Mouse (Mus musculus) left cerebral cortex, adult 8-10 months (tissue): ENCODE measurements around the gene Bud23. TPM values are rescaled to one million over a fixed set of nuclear protein-coding genes. Genes with fewer than 3 reads are reported as not detected.

Experiments
- DNase-seq, 2 experiments: peaks; one replicate each; pipeline ENCODE4 v3.0.0; 2022; ENCODE audit warnings: low spot score in 2 of 2
- total RNA-seq, 4 experiments: library from RNA; stranded (reverse); gene quantifications; 2 replicates each; pipeline ENCODE4 v1.2.4; 2022

The Bud23 gene
- total RNA-seq, 4 experiments from 2014 or later = 39.2 to 51.0 (median 47.5) TPM

DNA sequence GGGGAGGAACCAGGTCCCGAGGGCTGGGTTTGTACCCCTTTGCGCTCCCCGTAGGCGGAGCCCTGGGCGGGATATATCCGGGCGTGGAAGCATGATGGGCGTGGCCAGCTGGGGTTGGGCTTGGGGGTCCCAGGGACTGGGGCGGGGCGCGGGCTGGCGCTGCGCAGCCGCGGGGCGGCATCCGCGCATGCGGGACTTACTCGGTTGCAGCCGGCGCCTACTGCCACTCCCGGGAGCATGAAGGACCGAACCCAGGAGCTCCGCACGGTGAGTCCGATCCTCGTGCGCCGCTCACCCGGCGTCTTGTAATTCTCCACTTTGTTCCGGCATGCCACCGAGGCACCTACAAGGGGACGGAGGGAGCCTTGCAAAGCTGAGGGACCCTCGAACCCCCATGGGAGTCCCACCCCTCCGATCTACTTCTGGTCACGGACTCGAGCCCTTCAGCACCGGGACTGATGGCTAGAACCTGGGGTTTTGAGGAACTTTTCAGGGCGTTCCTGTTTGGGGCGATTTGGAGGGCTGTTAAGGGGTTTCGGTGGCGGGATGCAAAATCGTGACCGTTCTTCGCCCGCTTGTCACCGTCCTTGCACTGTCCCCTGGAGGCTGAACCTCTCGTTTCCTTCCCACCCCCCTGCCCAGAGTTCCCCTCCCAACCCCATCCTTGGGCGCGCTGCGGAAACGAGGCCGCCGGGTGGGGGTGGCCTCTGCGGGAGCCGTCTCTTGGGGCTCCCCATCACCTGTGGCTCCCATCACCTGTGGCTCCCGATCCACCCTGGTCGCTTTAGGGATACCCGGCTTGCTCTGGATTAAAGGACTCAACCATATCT is 41.2 kb downstream of the Bud23 start, which contains the start of gene Stx1a:
TSS of gene Stx1a (plus strand) at position 139 of the 830 bp plus-strand sequence.
- peak; percentile 69 to 87 for DNase-seq

DNA sequence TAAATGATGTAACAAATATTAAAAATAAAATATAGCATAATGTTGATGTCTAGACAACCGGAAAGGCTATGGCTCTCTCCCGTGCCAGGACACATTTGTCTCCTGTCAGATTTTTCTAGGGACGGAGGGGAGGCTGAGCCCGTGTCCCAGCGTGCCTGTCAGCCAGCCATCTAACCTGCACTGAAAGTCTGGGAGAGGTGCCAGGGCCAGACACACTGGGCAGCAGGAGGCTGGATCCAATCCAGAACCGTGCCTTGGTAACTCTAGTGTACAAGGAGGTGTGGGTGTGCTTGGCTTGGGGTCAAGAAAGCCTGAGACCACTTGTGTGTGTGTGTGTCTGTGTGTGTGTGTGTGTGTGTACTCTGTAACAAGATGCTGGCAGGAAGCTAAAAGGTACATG is 42.9 kb downstream of the Bud23 start:
- DNase-seq = peak in 1 of 2 experiments; percentile 27

DNA sequence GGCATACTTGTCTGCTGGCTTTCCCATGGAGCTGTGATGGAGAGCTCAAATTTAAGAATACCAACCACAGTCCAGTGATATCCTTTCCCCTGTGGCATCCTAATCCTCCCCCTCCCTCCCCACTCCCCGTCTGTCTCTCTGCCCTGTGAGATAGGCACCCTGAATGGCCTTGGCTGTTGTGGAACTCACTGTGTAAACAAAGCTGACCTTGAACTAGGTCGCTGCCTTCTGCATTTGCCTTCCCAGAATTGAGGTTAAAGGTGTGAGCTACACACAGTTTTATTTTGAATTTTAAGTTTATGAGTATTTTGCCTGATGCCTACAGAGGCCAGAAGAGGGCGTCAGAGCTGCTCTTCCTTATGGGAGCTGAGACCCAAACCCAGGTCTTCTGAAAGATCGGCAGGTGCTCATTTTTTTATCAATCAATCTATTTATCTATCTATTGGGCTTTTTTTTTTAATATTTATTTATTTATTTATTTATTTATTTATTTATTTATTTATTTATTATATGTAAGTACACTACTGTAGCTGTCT is 48.5 kb downstream of the Bud23 start:
- no peak for DNase-seq

DNA sequence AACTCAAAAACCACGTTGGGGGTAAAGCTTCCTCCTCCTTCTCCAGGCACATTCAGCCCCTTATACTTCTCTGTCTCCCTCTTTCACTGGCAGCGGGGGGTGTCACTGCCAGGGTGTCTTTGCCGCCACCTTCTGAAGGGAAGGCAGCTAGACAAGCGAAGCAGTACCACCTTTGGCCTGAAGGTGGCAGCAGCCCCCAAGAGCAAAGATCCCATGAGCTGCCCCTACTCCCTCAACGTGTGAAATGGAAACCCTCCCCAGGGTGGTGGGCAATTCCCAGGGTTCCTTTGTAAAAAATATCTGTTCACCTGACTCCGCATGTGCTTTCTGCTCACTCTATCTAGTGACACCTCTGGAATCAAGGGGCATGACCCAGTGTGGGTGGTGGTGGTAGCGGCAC is 49.3 kb downstream of the Bud23 start:
- DNase-seq = peak in 1 of 2 experiments; percentile 97

DNA sequence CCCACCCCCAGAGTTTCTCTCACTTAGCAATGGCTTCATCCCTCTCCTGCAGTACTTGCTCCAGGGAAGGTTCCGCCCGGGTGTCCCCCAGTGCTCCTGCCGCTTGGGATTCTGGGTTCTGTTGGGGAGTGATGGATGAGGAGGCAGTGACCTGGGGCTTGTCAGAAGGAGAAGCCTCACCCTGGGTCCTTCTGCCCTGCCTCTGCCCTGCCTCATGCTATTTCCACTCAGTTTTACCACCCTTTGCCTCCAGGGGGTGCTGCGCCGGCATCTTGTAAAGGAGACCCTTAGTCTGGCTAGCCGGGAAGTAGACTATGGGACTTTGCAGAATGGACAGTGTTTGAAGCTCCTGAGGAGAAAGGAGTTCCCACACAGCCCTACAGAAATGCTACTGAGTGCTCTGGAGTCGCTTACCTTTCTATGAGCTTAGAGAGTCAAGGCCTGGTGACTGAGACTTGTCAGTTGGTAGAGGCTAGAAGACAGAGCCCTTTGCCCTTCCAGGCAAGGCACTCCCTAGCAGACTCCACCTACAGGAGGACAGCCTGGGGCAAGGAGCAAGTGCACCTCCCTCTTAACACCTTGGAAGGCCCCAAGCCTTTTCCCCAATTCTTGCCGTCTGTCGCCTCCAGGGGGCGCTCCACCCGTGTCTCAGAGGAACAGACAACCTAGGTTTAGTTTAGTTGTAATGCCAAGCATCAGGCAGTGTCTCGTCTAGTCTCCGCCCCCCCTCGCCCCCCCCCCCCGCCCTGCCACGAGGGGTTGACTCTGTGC is 51.9 kb downstream of the Bud23 start:
- DNase-seq = peak in 1 of 2 experiments; percentile 74

DNA sequence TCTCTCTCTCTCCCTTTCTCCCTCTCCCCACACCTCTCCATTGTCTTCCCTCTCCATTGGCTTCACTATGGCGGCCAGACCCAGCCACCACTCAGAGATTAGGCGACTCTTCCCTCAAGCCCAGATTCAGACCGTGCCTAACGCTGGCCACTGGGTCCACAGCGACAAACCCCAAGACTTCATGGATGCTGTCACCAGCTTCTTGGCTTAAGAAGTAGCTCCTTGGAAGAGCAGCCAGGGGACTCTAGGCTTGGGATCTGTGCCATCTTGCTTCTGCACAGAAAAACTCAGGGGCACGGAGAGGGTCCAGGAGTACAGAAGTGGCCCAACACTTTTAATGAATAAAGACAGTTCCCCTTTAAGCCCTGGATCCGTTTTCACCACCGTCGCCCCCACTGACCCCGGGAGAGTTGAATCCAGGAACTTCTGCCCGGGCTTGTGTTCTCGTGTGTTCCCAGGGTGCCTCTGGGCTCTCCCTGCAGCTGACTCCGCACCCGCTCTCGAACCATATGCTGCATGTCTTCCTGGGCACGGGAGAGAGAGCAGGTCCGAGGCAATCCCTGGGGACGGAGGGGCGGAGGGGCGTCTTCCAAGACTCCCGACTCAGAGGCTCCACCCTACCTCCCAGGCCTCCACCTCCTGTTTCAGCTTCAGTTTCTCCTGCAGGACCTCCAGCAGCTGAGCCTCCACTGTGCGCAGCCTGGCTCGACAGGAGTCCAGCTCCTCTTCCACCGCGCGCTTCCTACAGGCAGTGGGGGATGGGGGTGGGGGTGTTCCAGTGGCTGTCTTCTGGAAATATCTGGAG is 52.7 kb downstream of the Bud23 start:
- no peak for DNase-seq

DNA sequence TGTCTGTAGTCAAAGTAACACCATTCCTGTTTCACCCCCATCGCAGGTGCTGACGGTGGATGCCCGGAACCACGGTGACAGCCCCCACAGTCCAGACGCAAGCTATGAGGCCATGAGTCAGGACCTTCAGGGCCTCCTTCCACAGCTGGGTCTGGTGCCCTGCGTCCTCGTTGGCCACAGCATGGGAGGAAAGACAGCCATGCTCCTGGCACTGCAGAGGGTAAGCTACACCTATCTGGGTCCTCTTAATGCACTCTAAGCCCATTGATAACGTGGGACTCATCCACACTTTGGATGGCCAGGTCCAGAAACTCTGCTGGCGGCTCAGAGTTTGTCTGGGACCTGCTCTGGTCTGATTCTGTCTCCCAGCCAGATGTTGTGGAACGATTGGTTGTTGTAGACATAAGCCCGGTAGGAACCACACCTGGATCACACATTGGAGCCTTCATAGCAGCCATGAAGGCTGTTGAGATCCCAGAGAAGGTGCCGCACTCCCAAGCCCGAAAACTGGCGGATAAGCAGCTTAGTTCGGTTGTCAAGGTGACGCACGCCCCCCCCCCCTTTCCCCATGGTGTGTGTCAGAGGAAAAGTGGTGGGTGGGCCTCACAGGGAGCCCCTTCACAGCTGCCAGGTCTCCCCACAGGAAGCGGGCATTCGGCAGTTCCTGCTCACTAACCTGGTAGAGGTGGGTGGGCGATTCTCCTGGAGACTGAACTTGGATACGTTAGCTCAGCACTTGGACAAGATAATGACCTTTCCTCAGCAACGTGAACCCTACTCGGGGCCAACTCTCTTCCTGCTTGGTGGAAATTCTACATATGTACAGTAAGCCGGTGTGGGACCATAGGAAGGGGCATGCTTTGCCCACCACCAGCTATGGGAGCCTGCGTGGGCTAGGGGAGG is 53.7 kb downstream of the Bud23 start:
- no peak for DNase-seq

DNA sequence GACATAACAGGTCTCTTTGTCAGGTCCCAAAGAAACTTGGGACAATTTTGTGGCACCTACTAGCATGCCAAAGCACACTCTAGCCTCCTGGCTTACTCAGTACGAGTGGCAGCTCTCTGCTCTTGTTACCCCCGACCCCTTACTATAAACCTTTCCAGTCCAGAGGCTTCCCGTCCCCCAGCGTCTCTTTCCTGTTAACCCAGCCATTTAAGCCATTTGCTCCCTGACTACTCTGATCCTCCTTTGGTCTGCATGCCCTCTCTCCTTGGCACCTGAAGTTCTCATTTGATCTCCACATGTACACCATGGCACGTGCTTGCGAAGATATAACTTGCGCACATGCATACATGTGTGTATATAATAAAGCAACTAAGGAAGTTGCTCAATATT is 54.4 kb downstream of the Bud23 start:
- no peak for DNase-seq

DNA sequence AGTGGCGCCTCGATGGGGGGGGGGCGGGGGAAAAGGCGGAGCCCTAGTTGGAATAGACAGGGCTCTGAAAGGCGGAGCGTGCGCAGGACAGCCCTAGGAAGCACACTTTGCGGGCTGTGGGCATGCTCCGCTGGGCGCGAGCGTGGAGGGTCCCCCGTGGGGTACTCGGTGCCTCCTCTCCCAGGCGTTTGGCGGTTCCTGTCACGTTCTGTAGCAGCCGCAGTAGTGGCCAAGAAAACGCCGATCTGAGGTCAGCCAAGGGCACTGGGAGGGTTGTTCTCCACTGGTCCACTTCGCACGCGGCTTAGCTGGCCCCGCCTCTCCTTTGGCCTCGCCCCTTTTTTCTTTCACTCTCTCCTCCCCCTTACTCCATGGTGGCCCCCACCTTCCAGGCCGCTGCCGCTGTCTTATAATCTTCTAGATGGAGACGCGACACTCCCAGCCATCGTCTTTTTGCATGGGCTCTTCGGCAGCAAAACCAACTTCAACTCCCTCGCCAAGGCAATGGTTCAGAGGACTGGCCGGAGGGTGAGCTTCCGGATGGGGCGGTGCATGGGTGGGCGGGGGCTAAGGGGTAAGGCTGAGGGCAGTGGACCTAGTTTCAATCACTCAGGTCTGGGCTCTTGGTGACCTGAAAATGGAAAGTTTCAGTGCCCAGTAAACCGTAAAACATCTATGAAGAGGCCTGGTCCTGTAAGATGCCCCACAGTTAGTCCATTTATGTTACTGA is 55.0 kb downstream of the Bud23 start:
- peak; percentile 80 to 87 for DNase-seq

DNA sequence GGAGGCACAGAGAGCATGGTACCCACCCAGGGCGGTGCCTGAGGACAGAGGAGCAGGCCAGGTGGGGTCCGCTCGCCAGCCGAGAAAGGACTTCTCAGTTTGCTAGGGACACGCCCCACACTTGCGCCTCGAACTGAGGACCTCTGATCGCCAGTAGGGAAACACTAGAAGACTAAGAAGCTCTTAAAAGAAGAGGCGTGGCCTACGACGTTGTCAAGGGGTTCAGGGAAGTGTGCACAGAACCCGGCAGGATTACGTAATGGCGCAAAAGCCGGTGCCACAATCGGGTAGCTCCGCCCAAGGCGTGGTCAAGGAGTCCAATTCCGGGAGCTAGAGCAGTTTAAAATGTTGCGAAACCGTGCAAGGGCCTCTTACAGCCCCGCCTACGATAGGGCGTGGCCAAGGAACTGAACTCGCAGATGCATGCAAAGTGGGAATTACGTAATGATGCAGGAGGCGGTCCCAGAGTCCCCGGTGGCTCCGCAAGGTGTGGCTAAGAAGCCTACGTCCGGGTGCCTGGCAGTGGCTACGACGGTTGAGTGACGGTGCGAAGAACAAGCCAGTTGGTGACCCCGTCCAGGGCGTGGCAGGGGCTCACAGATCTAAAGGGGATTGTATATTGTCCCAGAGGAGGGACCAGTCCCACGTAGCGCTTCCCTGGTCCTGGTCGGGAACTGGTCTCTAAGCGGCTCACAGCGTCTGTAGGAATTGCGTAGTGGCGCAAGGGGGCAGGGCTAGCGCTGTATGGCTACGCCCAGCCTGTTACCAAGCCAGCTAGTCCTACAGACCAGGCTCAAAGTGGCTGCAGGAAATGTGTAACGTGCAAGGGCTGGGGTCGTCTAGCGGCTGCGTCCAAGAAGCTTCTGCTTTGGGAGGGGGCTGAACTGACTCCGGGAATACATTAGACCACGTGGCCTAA is 55.8 kb downstream of the Bud23 start, which contains the start of gene Abhd11:
TSS of gene Abhd11 (plus strand) at position 482 of the 919 bp plus-strand sequence.
- DNase-seq = peak; percentile 87 to 100

DNA sequence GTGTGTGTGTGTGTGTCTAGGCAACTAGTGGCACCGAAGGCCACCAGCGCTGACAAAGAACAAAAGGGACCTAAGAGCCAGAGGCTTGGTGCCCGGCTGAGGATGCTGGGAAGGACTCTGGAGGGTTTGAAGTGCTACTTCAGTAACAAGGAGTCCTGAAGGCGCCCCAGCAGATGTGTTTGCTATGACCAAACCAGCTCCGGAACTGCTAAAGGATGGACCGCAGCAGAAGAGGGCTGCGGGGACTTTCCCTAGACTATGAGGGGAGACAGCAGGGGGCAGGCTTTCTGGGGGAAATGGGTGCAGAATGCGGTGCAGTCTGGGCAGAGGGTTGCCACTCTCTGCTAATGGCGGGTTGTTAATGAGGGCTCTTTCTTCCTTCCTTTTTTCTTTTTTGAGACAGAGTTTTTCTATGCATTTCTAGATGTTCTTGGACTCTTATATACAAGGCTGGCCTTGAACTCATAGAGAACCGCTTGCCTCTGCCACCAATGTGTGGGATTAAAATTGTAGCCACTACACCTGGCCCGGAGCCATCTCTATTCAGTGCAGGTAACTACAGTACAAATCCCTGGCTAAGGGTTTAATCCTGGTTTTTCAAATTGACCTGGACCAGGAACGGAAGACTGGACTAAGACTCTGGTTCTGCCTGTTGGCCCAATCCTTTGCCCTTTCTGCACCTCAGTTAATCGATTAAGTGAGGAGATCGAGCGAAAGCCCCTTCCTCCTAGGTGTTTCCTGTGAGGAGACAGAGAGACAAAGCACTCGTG is 56.8 kb downstream of the Bud23 start:
- no peak for DNase-seq

Other genes starting within 250 kb of the Bud23 start
- not detected for gene Tmem270, start 158.2 kb downstream of the Bud23 start, total RNA-seq
- gene Cldn13, start 149.4 kb downstream of the Bud23 start, total RNA-seq = not detected
- 10 to 100 TPM in 3 of 4 experiments, 1 to 10 TPM in 1; 9.7 to 11.5 (median 11.1) TPM for gene Mettl27, start 132.6 kb downstream of the Bud23 start, total RNA-seq
- not detected for gene Cldn4, start 118.0 kb downstream of the Bud23 start, total RNA-seq
- under 1 TPM in 2 of 4 experiments, not detected in 2; 0.50 to 0.93 TPM for gene Cldn3, start 78.7 kb downstream of the Bud23 start, total RNA-seq
- gene Abhd11, start 55.8 kb downstream of the Bud23 start, total RNA-seq = 10 to 100 TPM; 35.2 to 39.9 (median 36.7) TPM
- gene Stx1a, start 41.5 kb downstream of the Bud23 start, total RNA-seq = 100 to 1,000 TPM; 239 to 271 (median 248) TPM
- gene Dnajc30, start 757 bp downstream of the Bud23 start, total RNA-seq = 10 to 100 TPM; 40.1 to 43.0 (median 42.0) TPM
- 10 to 100 TPM; 29.0 to 31.4 (median 29.7) TPM for gene Vps37d, start 13.3 kb upstream of the Bud23 start, total RNA-seq
- 10 to 100 TPM in 1 of 4 experiments, 1 to 10 TPM in 3; 4.8 to 11.3 (median 7.4) TPM for gene Mlxipl, start 24.9 kb upstream of the Bud23 start, total RNA-seq
- gene Tbl2, start 84.7 kb upstream of the Bud23 start, total RNA-seq = 10 to 100 TPM; 22.9 to 28.7 (median 27.5) TPM
- gene Bcl7b, start 103.3 kb upstream of the Bud23 start, total RNA-seq = 10 to 100 TPM; 51.9 to 65.5 (median 57.1) TPM
- gene Baz1b, start 122.3 kb upstream of the Bud23 start, total RNA-seq = 10 to 100 TPM; 69.3 to 77.7 (median 73.6) TPM
- 1 to 10 TPM; 4.3 to 6.5 (median 5.4) TPM for gene Fzd9, start 186.3 kb upstream of the Bud23 start, total RNA-seq